Mouse (Mus musculus): ENCODE data around the gene Ddx24. TPM values are rescaled to one million over a fixed set of nuclear protein-coding genes. Genes with fewer than 3 reads are reported as not detected.

Ddx24 gene
- polyA plus RNA-seq, 1 experiment from 2014 or later: 92.5 TPM

- Histone ChIP-seq H3K27me3 (ENCODE audit: low read depth, poor library complexity, severe bottlenecking) (no peaks in the 10 kb centered on the region), H3K9me3 (replicated peaks) (no peaks in the 10 kb centered on the region), H3K4me1 (no peaks in the 10 kb centered on the region), H3K4me3 (no peak overlapping the region), H3K27ac (no peak overlapping the region), H3K36me3 (no peaks in the 10 kb centered on the region)
- DNase-seq (ENCODE audit: low spot score): no peak
- 87% methylated on average over 4 of the region's 4 CpGs for WGBS
Measured at GRCm38 (mm10) chr12:103376774-103377173, 48.9 kb downstream of the Ddx24 start.

- no peaks in the 10 kb centered on the region for H3K4me1 ChIP-seq
Measured at GRCm38 (mm10) chr12:103376124-103376523, 49.5 kb downstream of the Ddx24 start.

GRCm38 (mm10) chr12:103373530-103374236, 51.9 kb downstream of the Ddx24 start:
- Histone ChIP-seq H3K36me3 (no peaks in the 10 kb centered on the region), H3K27ac (no peak overlapping the region), H3K27me3 (ENCODE audit: low read depth, poor library complexity, severe bottlenecking) (0 out of 2 replicates have a peak, but pooled peaks cover 3% of the 10 kb centered on the region), H3K4me3 (no peak overlapping the region), H3K4me1 (no peaks in the 10 kb centered on the region), H3K9me3 (replicated peaks) (no peaks in the 10 kb centered on the region)
- no peak for DNase-seq (ENCODE audit: low spot score)
- whole genome bisulfite sequencing: 81% methylated on average over 8 of the region's 8 CpGs

More at GRCm38 (mm10) chr12:103376124-103376523, 49.5 kb downstream of the Ddx24 start:
- H3K4me3 ChIP-seq: no peak overlapping the region
- H3K27ac ChIP-seq: no peak overlapping the region
- H3K27me3 ChIP-seq (ENCODE audit: low read depth, poor library complexity, severe bottlenecking): no peaks in the 10 kb centered on the region
- no peaks in the 10 kb centered on the region for H3K36me3 ChIP-seq
- no peak for DNase-seq (ENCODE audit: low spot score)
- H3K9me3 ChIP-seq (replicated peaks): no peaks in the 10 kb centered on the region
- 71% methylated on average over 5 of the region's 5 CpGs for WGBS

- no peak overlapping the region for H3K27ac ChIP-seq
- H3K27me3 ChIP-seq (ENCODE audit: low read depth, poor library complexity, severe bottlenecking): peaks cover 10% of the 10 kb centered on the region; the same call in 1 of the 2 replicates
- DNase-seq (ENCODE audit: low spot score): peak; percentile 66
Measured at GRCm38 (mm10) chr12:103371711-103372110, 53.9 kb downstream of the Ddx24 start.

GRCm38 (mm10) chr12:103370861-103371260, 54.8 kb downstream of the Ddx24 start:
- no peaks in the 10 kb centered on the region for H3K36me3 ChIP-seq
- H3K9me3 ChIP-seq (replicated peaks): no peaks in the 10 kb centered on the region
- H3K4me1 ChIP-seq: peaks cover 8% of the 10 kb centered on the region
- no peak overlapping the region for H3K4me3 ChIP-seq
- WGBS: 84% methylated on average over 4 of the region's 4 CpGs
- no peak overlapping the region for H3K27ac ChIP-seq
- peaks cover 10% of the 10 kb centered on the region; the same call in 1 of the 2 replicates for H3K27me3 ChIP-seq (ENCODE audit: low read depth, poor library complexity, severe bottlenecking)
- no peak for DNase-seq (ENCODE audit: low spot score)

More at GRCm38 (mm10) chr12:103371711-103372110, 53.9 kb downstream of the Ddx24 start:
- H3K4me1 ChIP-seq: peaks cover 8% of the 10 kb centered on the region
- H3K4me3 ChIP-seq: no peak overlapping the region
- no peaks in the 10 kb centered on the region for H3K36me3 ChIP-seq
- WGBS: 34% methylated on average over 6 of the region's 6 CpGs
- no peaks in the 10 kb centered on the region for H3K9me3 ChIP-seq (replicated peaks)

- peaks cover 10% of the 10 kb centered on the region; the same call in 1 of the 2 replicates for H3K27me3 ChIP-seq (ENCODE audit: low read depth, poor library complexity, severe bottlenecking)
- no peak overlapping the region for H3K27ac ChIP-seq
- no peak overlapping the region for H3K4me3 ChIP-seq
- no peak for DNase-seq (ENCODE audit: low spot score)
- WGBS: 56% methylated on average over 2 of the region's 2 CpGs
- H3K9me3 ChIP-seq (replicated peaks): no peaks in the 10 kb centered on the region
- no peaks in the 10 kb centered on the region for H3K36me3 ChIP-seq
- H3K4me1 ChIP-seq: peaks cover 8% of the 10 kb centered on the region
Measured at GRCm38 (mm10) chr12:103368777-103369176, 56.9 kb downstream of the Ddx24 start.

GRCm38 (mm10) chr12:103368326-103368669, 57.3 kb downstream of the Ddx24 start:
- DNase-seq (ENCODE audit: low spot score): no peak
- H3K36me3 ChIP-seq: no peaks in the 10 kb centered on the region
- peaks cover 8% of the 10 kb centered on the region for H3K4me1 ChIP-seq
- no peaks in the 10 kb centered on the region for H3K9me3 ChIP-seq (replicated peaks)
- 77% methylated on average over 7 of the region's 7 CpGs for WGBS
- 0 out of 2 replicates have a peak overlapping the region, but pooled peaks have one; percentile 7 for H3K27ac ChIP-seq
- H3K4me3 ChIP-seq: no peak overlapping the region
- H3K27me3 ChIP-seq (ENCODE audit: low read depth, poor library complexity, severe bottlenecking): peaks cover 10% of the 10 kb centered on the region; the same call in 1 of the 2 replicates

- Histone ChIP-seq H3K27ac (peak overlapping the region; percentile 7; the same call in 1 of the 2 replicates), H3K27me3 (ENCODE audit: low read depth, poor library complexity, severe bottlenecking) (peaks cover 10% of the 10 kb centered on the region; the same call in 1 of the 2 replicates), H3K4me1 (peaks cover 8% of the 10 kb centered on the region), H3K4me3 (no peak overlapping the region), H3K36me3 (no peaks in the 10 kb centered on the region), H3K9me3 (replicated peaks) (no peaks in the 10 kb centered on the region)
- 17% methylated on average over 18 of the region's 18 CpGs for WGBS
- DNase-seq (ENCODE audit: low spot score): peak; percentile 90
Measured at GRCm38 (mm10) chr12:103367620-103368325, 57.9 kb downstream of the Ddx24 start.

GRCm38 (mm10) chr12:103367171-103367570, 58.5 kb downstream of the Ddx24 start:
- Histone ChIP-seq H3K9me3 (replicated peaks) (no peaks in the 10 kb centered on the region), H3K27ac (no peak overlapping the region), H3K4me1 (peaks cover 8% of the 10 kb centered on the region), H3K27me3 (ENCODE audit: low read depth, poor library complexity, severe bottlenecking) (peaks cover 10% of the 10 kb centered on the region; the same call in 1 of the 2 replicates), H3K4me3 (no peak overlapping the region), H3K36me3 (no peaks in the 10 kb centered on the region)
- DNase-seq (ENCODE audit: low spot score): no peak
- WGBS: 90% methylated on average over 2 of the region's 2 CpGs

- no peaks in the 10 kb centered on the region for H3K36me3 ChIP-seq
- H3K4me1 ChIP-seq: no peaks in the 10 kb centered on the region
- no peak overlapping the region for H3K4me3 ChIP-seq
- no peak for DNase-seq (ENCODE audit: low spot score)
- no peak overlapping the region for H3K27ac ChIP-seq
- no peaks in the 10 kb centered on the region for H3K9me3 ChIP-seq (replicated peaks)
- no peaks in the 10 kb centered on the region for H3K27me3 ChIP-seq (ENCODE audit: low read depth, poor library complexity, severe bottlenecking)
- WGBS: 76% methylated on average over 3 of the region's 3 CpGs
Measured at GRCm38 (mm10) chr12:103362336-103362735, 63.3 kb downstream of the Ddx24 start.

GRCm38 (mm10) chr12:103361539-103362307, 63.9 kb downstream of the Ddx24 start:
- no peaks in the 10 kb centered on the region for H3K27me3 ChIP-seq (ENCODE audit: low read depth, poor library complexity, severe bottlenecking)
- H3K36me3 ChIP-seq: no peaks in the 10 kb centered on the region
- H3K4me1 ChIP-seq: no peaks in the 10 kb centered on the region
- no peak overlapping the region for H3K4me3 ChIP-seq
- 89% methylated on average over 17 of the region's 17 CpGs for WGBS
- H3K9me3 ChIP-seq (replicated peaks): no peaks in the 10 kb centered on the region
- H3K27ac ChIP-seq: no peak overlapping the region
- DNase-seq (ENCODE audit: low spot score): no peak

GRCm38 (mm10) chr12:103360812-103361211, 64.8 kb downstream of the Ddx24 start:
- H3K36me3 ChIP-seq: no peaks in the 10 kb centered on the region
- no peak overlapping the region for H3K27ac ChIP-seq
- no peaks in the 10 kb centered on the region for H3K27me3 ChIP-seq (ENCODE audit: low read depth, poor library complexity, severe bottlenecking)
- no peaks in the 10 kb centered on the region for H3K9me3 ChIP-seq (replicated peaks)
- DNase-seq (ENCODE audit: low spot score): no peak
- WGBS: 85% methylated on average over 8 of the region's 8 CpGs
- H3K4me1 ChIP-seq: no peaks in the 10 kb centered on the region
- no peak overlapping the region for H3K4me3 ChIP-seq

All from limb, embryonic 10.5 days (tissue).